Mouse (Mus musculus) v-Abl transformed pro-B cells (cell line): ENCODE measurements around the gene Supv3l1.

Source experiments
- in situ Hi-C, 2 experiments: fragments of 400-800 bp; cut with MboI; formaldehyde crosslinking; loops; one replicate each; pipeline ENCODE4 v1.15.1; 2025; ENCODE audit not compliant: unreplicated experiment in 2 of 2

The Supv3l1 gene

DNA sequence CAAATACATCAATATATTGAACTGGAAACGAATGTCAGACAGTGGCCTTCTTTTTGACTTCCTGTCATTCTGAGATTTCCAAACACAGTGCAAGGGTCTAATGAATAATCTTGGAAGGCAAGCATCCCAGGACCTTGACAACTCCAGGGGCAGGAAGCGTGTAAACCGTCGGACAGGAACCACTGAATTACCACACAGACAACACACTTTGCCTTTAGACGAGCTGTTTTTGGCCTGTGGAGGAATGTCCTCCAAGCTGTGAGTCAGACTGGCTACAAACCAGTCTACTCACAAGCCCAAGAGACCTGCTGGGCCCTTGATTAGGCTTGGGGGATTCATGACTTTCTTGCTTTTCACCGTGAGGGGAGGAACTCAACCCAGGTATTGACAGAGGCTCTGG, 29.1 kb downstream of the Supv3l1 start:
- in situ Hi-C loops, result loop anchor here in 1 of 2 experiments (25.0 kb wide), 1 partner anchor 583 kb away; no protein-coding TSS in a partner anchor

DNA sequence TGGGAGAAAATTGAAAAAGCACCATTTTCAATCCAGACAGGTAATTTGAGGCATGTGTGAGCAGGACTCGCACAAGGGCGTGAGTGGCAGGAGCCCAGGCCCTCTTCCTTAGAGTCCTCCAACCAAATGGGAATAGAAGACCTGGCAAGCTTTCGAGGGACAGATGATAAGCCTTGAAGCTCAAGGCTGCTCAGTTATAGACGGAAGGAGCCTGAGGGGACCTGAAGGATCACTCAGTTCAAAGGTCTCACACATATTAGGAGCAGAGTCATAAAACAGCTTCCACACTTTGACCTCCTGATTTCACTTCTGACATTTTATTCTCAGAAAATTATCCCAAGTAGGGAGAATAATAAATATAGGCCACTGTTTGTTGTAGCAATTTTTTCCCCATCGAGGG, 30.1 kb downstream of the Supv3l1 start:
- in situ Hi-C loops, result loop anchor here in 1 of 2 experiments (25.0 kb wide), 1 partner anchor 582 kb away; no protein-coding TSS in a partner anchor

DNA sequence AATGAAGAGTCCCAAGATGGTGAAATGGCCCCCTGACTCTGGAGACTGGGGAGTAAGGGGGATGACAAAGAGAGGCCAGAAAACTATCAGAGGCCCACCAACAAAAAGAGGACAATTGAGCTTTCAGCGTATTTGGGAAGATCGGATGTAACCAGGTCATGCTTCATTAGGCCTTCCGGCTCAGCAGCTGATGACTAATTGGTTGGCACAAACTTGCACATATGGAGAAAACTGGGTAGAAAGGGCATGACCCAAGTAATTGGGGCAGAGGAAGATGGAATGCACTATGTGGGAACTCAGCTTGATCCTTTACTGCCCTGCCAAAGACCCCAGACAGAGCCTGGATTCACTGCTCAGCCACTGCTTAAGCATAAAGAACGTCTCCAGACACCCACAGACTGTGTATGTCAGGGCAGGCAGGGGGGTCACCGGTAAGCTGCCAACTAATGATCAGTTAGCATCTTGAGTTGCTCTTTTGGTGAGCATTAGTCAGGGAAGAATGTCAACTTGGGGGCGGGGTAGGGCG, 30.6 kb downstream of the Supv3l1 start:
- in situ Hi-C loops, result loop anchor here in 1 of 2 experiments (25.0 kb wide), 1 partner anchor 582 kb away; no protein-coding TSS in a partner anchor

DNA sequence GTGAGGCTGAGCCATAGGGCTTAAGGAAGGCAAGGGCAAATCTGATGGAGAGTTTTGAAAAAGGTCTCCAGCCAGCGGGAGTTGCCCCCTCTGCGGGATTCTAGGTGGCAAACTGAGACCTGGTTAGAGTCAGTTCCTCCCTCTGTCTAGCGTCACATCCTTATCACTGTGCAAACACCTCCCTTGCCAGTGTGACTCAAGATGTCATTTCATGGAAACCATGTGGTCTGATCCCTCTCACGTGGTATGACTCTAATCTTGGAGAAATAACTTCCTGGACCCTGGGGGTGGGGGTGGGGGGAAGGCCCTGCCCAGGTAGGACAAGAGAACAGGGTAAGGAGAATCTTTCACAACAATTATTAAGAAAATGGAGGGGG, 35.9 kb downstream of the Supv3l1 start:
- in situ Hi-C loops, result loop anchor here in 1 of 2 experiments (5.0 to 25.0 kb wide), 2 partner anchors 226 to 576 kb away; no protein-coding TSS in a partner anchor

DNA sequence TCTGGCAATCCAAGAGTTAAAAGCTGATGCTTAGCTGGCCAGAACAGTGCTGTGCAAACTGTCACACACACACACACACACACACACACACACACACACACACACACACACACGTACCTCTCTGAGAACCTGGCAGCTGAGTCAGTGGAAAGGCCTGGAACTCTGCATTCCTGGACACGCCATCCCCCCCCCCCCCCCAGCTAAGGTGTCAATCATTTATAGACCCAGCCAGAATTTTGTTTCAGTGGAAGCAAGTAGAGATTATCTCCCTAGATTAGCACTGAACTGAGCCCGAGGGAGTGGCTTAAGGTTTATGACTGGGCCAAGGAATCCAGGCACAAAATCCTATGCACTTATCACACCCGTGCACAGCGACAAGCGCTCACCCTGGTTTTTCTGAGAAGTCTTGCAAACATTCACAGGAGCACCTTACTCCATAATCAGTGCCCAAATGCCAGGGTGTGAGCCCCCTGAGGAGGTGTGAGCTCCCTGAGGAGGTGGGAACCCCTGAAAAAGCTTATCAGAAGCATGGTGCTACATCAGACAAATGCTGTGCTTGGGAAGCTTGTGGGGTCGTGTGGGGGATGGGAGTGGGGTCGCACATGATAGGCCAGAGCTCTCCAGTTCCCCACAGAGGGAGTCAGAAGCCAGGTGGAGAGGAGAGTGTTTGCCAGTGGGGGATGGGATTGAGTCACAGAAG, 36.5 kb downstream of the Supv3l1 start:
- in situ Hi-C loops, result loop anchor here in 1 of 2 experiments (5.0 to 25.0 kb wide), 2 partner anchors 226 to 576 kb away; no protein-coding TSS in a partner anchor

DNA sequence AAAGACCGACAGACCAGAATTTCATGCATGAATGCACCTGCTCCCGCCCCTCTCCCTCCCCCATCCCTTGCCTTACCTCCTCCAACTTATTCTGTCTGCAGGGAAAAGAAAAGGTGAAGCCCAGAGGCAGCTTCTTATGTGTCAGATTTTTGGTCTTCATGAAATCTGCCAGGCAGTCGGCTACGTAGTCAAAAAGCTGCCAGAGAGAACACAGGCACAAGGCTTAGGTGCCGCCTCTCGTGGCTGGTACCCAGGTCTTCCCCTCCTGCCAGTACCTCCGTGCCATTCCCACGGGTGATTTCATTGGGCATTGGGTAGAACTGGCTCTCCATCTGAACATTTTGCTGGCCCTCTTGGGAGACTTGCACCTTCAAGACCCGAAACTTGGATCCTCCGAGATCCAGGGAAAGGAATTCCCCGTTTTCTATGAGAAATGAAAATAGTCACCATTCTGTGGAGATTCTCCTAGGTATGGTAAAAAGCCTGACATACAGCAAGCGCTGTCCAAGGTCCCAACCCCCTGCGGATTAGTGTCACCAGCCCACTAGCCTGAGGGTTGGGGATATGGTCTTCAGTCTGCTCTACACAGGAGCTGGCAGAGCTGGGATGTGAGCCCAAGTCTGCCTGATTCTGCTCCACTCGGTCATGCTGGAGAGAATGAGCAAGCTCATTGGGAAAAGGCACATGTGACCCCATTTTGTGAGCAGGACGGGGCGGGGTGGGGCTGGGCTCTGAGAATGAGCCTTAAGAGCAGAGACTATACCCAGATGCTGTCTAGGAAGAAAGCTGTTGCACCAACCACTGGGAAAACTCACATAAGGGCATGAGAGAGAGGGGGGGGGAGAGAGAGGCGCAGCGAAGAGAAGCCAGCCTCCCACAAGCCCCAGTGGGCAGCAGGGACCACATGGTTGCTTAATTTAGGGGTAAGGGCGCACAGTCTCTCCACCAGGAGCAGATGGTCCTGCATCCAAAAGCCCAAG, 37.8 kb downstream of the Supv3l1 start:
- in situ Hi-C loops, result loop anchor here in 1 of 2 experiments (5.0 to 25.0 kb wide), 2 partner anchors 224 to 574 kb away; no protein-coding TSS in a partner anchor

DNA sequence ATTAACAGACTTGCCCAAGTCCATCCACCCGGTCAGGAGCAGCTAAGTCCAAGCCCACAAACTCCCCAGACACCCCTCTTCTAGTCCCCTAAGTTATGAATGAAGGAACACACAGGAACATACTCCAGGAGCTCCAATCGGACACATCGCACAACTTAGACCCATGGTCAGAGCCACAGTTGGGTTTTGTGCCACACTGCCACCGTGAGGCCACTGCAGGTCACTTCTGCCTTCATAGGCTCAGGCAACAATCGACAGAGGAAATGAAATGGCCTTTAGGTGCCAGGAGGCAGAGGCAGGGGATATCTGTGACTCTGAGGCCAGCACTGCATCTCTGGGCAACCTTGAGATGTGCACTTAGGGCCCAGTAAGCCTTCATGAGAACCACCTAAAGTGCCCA, 38.6 kb downstream of the Supv3l1 start:
- in situ Hi-C loops, result loop anchor here in 1 of 2 experiments (5.0 to 25.0 kb wide), 2 partner anchors 224 to 574 kb away; no protein-coding TSS in a partner anchor

DNA sequence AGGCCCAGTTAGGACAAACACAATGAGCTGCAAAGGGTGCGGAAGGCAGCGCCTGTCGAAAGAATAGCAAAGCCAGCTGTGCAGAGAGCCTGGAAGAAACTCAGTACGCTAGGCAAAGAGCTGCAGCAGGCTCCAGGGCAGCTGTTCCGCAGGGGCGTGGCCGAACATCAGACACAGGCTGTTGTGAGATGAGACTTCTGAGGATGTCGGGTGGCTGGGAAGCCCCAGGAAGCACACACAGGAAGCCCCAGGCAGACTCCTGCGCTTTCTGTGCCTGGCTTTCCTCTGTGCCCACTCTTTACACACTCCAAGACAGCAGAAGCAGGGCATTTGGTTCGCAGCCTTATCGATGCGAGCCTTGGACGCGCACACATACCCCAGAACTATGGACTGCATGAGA, 44.6 kb downstream of the Supv3l1 start:
- in situ Hi-C loops, result loop anchor here (5.0 to 25.0 kb wide), 3 partner anchors 133 to 568 kb away; no protein-coding TSS in a partner anchor

DNA sequence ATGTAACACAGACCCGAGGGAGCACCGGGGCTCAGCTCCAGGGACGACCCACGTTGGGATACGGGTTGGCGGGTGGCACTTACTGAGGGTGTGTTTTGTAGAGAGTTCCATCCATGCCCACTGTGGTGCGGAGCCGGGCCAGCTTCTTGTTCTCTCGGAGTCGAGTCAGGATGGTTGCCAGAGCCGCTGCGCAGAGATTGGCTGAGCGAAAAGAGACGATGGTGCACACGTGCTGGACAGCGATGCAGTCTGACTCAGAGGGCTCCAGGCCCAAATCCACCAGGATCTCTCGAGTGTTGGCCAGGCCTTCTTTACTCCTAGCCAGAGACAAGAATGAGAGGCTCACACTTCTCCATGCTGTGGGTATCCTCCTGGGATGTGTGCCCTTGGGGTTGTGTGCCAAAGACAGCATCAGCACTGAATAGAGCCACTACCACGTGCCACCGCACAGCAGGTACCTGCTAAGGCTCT, 47.9 kb downstream of the Supv3l1 start:
- in situ Hi-C loops, result loop anchor here (10.0 to 25.0 kb wide), 2 partner anchors 217 to 564 kb away; no protein-coding TSS in a partner anchor

DNA sequence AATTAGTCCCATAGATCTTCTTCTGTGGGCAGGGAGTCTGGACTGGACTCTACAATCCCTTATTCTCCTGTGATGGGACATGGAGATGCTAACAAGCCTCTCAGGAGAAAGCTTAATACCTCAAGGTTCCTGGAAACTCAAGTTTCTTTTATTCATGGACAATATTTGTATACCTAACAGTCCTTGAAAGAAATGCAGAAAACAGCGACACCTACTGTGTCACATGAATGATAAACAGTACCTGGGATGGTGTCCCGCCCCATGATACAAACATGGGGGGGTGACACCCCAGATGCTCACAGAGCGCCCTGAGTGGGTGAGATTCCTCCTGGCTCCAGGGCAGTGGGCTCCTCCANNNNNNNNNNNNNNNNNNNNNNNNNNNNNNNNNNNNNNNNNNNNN, 66.5 kb downstream of the Supv3l1 start:
- in situ Hi-C loops, result loop anchor here in 1 of 2 experiments (10.0 kb wide), 2 partner anchors 108 to 278 kb away; no protein-coding TSS in a partner anchor

DNA sequence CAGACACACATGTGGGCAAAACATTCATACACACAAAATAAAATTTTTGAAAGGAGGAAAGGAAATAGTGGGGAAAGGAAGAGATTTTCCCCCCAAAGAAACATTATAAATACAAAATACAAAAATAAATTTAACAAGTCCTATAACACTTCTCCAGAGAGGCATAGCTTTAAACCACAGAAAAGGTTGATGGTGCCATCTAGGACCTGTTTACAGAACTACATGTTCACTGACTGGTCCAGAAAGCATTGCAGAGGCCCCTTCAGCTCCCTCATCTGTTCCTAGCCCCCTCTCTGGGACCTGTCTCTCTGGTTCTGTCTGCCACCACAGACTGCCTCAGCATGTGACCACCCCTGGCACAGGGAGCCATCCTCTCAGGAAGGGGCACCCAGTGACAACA, 68.6 kb downstream of the Supv3l1 start:
- in situ Hi-C loops, result loop anchor here in 1 of 2 experiments (10.0 kb wide), 2 partner anchors 106 to 276 kb away; no protein-coding TSS in a partner anchor

DNA sequence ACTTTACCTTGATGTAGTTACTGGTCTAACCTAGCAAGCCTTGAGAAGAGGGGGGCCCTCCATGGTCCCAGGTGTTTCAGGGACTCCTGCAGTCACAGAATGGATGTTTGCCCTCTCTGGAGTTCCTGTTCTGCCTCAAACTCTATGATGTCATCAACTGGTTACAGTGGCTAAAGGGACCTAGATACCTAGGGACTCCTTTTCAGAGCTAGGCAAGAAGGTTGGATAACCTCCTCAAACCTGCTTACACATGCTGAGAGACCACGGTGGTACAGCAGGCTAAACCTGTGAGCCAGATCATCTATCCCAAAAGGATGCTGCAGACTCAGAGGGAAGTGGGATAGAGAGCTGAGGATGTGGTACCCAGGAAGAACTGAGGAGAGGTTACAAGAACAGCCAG, 69.7 kb downstream of the Supv3l1 start, which contains the start of gene Hk1:
Hk1 (minus strand) TSS at position 101 of the 400 bp plus-strand sequence.
- in situ Hi-C loops, result loop anchor here in 1 of 2 experiments (10.0 kb wide), 2 partner anchors 105 to 275 kb away; no protein-coding TSS in a partner anchor
